Mouse (Mus musculus) thymus, postnatal 25 days (tissue): ENCODE measurements around the gene Fip1l1.

Experiments used
- DNase-seq: peaks from one replicate; pipeline ENCODE4 v3.0.0; 2022

The Fip1l1 gene

DNA sequence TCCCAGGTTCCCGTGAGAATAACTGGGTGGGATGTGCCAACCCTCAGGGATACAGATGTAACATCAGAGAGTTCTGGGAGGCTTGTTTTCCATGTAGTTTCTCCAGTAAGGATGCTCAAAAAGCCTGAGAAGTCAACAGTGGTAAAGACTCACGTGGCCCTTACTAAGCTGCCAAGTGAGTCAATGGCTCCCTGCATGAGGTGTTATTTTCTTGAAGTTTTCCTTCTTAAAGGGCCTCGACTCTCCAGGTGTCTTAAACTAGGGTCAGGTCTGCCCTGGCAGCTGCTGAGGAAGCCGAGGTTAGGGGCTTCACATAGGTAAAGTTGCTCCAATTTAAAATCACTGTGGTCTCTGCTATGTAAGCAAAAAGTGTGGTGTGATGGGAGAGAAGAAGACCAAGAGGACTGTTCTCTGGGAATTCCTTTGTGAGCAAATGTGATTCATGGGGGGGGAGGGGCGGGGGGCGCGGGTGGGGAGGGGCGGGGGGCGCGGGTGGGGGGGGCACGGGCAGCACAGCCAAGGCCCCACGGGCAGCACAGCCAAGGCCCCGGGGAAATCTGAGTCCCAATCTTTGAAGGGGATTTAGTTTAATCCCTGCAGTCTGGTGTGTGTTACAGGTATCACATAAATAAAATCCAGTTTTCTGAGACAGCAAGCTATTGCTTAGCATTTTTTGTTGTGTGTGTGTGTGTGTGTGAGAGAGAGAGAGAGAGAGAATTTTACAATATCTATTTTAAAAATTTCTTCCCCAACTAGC is 82.7 kb downstream of the Fip1l1 start:
- no peak for DNase-seq

- DNase-seq = no peak
Observed at GRCm38 (mm10) chr5:74618573-74619059, 83.4 kb downstream of the Fip1l1 start.

DNA sequence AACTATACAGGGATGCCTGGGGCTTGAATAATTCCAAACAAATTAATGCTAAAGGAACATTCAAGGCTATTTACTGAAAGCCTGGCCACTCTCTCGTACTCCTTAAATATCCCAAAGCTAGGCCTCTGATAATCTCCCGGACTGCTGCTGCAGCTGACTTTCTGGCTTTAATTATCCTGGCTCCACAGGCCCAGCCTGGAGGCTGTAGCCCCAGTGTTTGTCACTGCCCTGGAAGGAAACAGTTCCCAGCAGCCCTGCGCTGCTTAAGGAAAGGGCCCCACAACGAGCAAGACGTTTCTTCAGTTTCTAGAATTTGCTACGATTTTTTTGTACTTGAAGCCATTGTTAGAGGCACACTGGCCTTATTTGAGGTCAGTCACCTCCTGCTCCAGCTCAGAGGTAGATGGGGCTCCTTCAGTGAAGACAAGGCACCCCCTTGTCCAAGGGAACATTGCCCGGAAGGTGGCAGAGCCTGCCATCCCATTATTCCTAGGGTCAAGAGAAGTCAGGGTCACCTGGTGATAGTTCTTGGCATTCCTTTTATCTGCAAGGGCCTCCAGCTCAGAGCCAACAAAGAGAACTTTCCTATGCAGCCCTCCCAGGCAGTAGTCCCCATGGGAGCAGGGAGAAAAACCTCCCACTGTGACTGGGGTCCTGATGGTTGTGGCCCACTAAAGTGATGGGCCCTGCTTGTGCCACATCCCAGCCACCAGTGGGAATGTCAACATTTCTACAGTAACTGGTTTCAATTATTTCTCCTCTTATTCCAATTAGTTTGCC is 86.6 kb downstream of the Fip1l1 start:
- DNase-seq = no peak

DNA sequence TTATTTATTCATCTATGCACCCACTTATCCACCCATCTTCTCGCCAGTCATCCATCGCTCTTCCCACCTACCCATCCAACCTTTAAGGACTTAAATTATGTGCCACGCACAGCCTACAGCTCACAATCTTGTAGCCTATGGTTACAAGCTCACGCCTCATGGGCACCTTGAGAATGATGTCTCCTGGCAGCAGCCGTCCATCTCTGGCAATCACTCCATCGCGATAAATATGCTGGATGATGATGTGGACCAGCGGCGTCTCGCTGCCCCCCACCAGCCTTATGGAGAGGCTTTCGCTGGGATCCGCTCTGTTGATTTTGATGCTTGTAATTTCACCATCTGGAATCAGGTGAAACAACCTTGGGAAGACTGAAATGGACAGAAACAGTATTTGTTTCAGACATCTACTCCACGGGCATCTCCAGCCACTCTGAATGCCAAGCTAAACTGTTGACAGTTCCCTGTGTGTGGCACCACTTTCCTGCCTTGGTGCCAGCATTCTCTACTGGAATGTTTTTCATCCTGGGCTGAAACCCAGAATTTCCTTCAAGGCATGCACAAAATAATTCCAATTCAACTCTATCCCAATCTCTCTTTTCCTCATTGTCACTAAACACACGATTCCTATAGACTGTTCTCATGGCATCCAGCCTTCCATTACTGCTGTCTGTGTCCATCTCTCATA is 88.2 kb downstream of the Fip1l1 start:
- no peak for DNase-seq

- DNase-seq = no peak
Observed at GRCm38 (mm10) chr5:74624385-74624784, 89.1 kb downstream of the Fip1l1 start.

GRCm38 (mm10) chr5:74628001-74628400 is 92.8 kb downstream of the Fip1l1 start:
- DNase-seq = no peak

GRCm38 (mm10) chr5:74632369-74633114 is 97.3 kb downstream of the Fip1l1 start:
- DNase-seq = no peak

DNA sequence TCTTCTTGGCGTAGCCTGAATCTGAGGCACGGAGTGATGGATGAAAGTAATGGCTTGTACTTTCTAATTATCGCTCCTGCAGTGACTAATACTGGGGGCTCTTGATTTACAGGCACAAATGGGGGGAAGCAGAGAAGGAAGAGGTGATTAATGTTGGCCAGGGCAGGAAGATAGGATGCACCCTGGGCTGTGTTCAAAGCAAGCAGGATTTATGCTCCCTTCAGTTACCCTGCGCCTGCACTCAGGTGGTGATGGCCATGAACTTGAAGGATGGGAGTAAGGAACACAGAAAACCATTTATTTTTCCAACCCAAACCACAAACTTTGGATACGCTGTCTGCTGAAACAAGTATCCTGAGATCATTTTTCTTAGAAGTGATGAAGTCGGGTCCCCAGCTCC is 98.2 kb downstream of the Fip1l1 start:
- no peak for DNase-seq

- no peak for DNase-seq
Observed at GRCm38 (mm10) chr5:74634391-74634790, 99.1 kb downstream of the Fip1l1 start.

DNA sequence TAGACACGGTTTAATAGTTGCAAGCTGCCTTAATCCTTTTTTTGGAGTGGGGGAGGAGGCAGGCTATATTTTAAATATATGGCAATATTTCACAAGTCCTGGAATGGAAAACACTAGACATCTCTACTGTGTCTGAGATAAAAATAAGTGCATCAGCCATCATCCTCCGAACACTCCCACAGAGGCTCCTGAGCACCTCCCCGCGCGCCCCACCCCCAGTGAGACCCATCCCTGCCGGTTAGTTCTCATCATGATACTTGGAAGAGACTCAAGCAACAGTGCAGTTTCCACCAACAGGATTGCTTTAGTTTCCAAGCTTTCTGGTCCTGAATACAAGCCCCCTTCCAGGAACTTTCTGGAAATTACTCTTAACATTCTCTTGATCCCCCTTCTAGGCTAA is 104.3 kb downstream of the Fip1l1 start:
- DNase-seq = no peak

- DNase-seq = no peak
Observed at GRCm38 (mm10) chr5:74640504-74640903, 105.3 kb downstream of the Fip1l1 start.

- peak; percentile 2 for DNase-seq
Observed at GRCm38 (mm10) chr5:74641000-74641399, 105.8 kb downstream of the Fip1l1 start.

- no peak for DNase-seq
Observed at GRCm38 (mm10) chr5:74642291-74642690, 107.0 kb downstream of the Fip1l1 start.

DNA sequence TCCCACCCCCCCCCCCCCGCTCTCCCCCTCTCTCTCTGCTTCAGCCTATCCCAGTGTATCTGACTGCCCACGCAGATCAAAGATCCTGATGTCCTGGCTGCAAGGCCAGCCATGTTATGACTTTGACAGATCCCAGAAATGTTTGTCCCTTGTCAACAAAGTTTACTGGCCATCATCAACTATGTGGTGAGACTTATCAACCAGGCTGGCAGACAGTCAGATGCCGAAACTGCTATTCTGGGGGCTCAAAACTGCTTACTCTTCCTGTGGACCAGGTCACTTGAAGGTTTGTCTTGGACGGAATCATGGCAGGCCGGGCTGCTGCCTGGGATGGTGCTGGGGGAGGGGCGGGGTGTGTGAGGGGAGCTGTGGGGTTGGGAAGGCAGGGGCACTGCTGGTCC is 112.3 kb downstream of the Fip1l1 start:
- no peak for DNase-seq

GRCm38 (mm10) chr5:74648216-74648615 is 113.0 kb downstream of the Fip1l1 start:
- no peak for DNase-seq
